Mouse (Mus musculus) liver, embryonic 16.5 days (tissue): ENCODE results near the gene Camk1g. TPM values are rescaled to one million over a fixed set of nuclear protein-coding genes. Genes with fewer than 3 reads are reported as not detected.

Source experiments
- polyA plus RNA-seq: library from polyadenylated mRNA; unstranded; fragments of >200 nt; fragmentation: Nextera tagmentation; extraction: Ambion mirVana; gene quantifications from 2 replicates; pipeline ENCODE4 v1.2.1, GENCODE M21; 2015

The Camk1g gene
- polyA plus RNA-seq, 1 experiment from 2014 or later = 0.33 TPM

Other genes with a start within 250 kb of the Camk1g start
- gene Diexf, start 240.0 kb downstream of the Camk1g start, polyA plus RNA-seq = 2.6 and 3.1 TPM in 2 replicates
- gene Irf6, start 217.2 kb downstream of the Camk1g start, polyA plus RNA-seq = 2.9 and 3.8 TPM in 2 replicates
- gene A130010J15Rik, start 202.3 kb downstream of the Camk1g start, polyA plus RNA-seq = 4.0 and 4.1 TPM in 2 replicates
- gene Traf3ip3, start 168.6 kb downstream of the Camk1g start, polyA plus RNA-seq = 8.3 and 9.4 TPM in 2 replicates
- 0.41 and 1.2 TPM in 2 replicates for gene Lamb3, start 162.6 kb downstream of the Camk1g start, polyA plus RNA-seq
- gene Hsd11b1, start 106.2 kb downstream of the Camk1g start, polyA plus RNA-seq = 26.5 and 40.3 TPM in 2 replicates
- gene G0s2, start 97.1 kb downstream of the Camk1g start, polyA plus RNA-seq = 179 and 180 TPM in 2 replicates